Mouse (Mus musculus) B cell, adult 67 days (primary cell): ENCODE measurements around the gene Ppp1r14b. TPM values are rescaled to one million over a fixed set of nuclear protein-coding genes. Genes with fewer than 3 reads are reported as not detected.

ENCODE experiments used
- total RNA-seq, 2 experiments: library from RNA; stranded (reverse); gene quantifications; 4 replicates each; pipeline ENCODE4 v1.2.4; 2023

Ppp1r14b gene
- total RNA-seq: 100 to 1,000 TPM in 1 of 2 experiments, 10 to 100 TPM in 1; 98.1 to 108 TPM

GRCm38 (mm10) chr19:6974211-6975205 is at the start of gene Ppp1r14b:
Gene Ppp1r14b, plus strand, starts transcription at chr19:6974968.

DNA sequence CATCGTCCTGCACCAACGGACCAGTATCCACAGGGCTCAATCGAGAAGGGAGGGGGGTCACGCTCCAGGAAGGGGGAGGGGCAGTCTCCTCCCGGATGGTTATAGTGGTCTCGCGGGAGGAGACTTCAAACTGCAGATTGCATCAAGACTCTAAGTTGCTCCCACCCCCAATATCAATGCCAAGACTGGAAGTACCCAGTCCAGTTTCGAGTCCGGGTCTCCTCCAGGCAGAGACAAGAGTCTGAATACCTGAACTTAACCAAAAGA is 49.5 kb upstream of the Ppp1r14b start, which contains the start of gene Catsperz:
Gene Catsperz (minus strand): TSS at position 74 of the 267 bp plus-strand sequence.

DNA sequence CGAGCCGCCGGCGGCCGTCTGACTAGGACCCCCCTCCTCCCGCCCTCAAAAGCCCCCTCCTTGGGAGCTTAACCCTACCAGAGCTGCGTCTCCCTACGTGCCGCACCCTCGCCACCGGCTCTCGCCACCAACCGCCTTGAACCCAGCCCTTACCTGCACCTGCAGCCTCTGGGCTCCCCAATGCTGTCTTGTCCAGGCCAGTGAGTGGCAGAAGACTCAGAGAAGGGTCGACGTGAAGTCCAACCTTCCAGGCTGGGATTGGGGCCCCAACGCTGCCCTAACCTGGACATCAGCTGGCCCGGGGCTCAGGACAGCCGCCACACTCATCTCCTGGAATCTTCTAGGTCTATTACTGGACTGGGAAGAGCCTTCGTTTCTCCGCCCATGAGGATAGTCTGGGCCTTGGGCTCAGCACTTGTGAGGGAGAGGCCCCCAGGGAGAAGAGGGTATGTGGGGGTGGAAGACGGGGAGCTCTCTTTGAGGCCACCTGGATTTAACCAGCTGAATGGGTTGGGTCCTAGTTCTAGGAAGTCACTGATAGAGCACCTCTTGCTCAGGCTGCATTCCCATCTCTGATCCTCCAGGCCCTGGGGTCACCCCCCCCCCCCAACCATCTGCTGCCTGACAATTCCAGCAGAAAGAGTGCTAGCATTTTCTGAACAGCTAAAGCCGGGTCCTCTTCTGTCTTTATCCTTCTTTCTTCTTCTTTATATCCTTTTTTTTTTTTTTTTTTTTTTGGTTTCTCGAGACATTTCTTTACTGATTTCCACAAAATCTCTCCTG is 40.4 kb upstream of the Ppp1r14b start, which contains the start of gene Kcnk4:
Gene Kcnk4 (minus strand): TSS at position 321 of the 783 bp plus-strand sequence.

DNA sequence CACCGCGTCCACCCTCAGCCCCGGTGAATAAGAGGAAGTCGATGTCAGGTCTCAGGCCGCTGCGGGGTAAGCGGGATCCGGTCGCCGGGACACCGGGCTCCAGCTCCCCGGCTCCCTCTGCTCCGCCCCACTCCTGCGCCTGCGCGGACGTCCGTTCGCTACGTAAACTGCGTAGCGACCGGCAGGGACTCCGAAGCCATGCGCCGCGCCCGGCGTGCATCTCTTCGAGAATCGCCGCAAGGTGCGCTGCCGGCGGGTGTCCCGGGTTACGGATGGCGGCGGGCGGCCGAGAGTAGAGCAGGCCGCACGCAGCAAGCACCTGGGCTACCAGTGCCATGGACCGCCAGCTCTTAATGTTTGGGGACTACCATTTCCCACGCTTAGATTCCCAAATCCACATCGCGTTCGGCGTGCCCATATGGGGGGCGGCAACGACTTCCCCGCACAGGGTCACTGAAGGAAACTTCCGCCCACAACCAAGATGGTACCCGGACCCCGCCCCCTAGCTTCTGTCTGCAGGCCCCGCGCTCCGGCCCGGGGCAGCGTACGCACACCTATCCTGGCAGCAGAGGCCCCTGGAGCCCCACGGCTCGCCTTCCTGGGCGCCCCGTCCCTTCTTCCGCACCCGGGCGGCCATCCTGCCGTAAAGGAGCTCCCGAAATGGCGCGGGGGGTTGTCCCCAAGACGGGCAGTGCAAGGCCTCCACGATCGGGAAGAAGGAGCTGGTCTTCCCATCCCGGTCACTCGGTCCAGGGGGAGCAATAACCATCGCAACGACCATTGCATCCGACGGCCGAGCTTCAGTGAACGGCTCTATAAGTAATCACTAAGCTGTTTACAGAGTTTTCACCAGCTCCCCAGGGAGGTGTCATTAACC is 33.2 kb upstream of the Ppp1r14b start, which contains the start of gene Bad:
Gene Bad (plus strand): TSS at position 490 of the 877 bp plus-strand sequence.

DNA sequence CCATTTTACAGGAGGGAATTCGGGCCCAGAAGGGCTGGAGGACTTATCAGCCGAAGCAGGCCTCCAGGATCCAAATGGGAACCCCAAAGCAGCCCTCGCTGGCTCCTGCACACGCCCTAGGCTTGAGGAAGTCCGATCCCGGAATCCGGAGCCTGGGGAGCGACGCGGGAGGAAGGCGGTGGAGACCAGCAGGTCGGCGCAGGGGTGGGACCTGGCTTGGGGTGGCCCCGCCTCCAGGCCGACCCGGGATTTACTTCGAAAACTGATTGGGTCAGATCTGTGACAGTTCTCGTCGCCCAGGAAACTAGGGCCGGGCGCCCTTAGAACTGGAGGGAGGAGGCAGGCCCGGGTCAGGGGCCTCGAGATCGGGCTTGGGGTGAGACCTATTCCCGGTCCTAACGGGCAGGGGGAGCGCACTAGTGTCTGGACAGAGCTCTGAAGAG is 32.5 kb upstream of the Ppp1r14b start, which contains the start of gene Gpr137:
Gene Gpr137 (minus strand): TSS at position 232 of the 443 bp plus-strand sequence.

GRCm38 (mm10) chr19:6975537-6976521 is 1.1 kb downstream of the Ppp1r14b start, which contains the start of gene Plcb3:
Gene Plcb3, minus strand, starts transcription at chr19:6976470.

GRCm38 (mm10) chr19:6980381-6981093 is 5.8 kb downstream of the Ppp1r14b start, which contains the start of gene Fkbp2:
Gene Fkbp2, minus strand, starts transcription at chr19:6980501.

GRCm38 (mm10) chr19:6987061-6987903 is 12.5 kb downstream of the Ppp1r14b start, which contains the start of gene Vegfb:
Gene Vegfb, minus strand, starts transcription at chr19:6987651.

GRCm38 (mm10) chr19:6992011-6992858 is 17.5 kb downstream of the Ppp1r14b start, which contains the start of gene Dnajc4:
Gene Dnajc4, minus strand, starts transcription at chr19:6992572.

DNA sequence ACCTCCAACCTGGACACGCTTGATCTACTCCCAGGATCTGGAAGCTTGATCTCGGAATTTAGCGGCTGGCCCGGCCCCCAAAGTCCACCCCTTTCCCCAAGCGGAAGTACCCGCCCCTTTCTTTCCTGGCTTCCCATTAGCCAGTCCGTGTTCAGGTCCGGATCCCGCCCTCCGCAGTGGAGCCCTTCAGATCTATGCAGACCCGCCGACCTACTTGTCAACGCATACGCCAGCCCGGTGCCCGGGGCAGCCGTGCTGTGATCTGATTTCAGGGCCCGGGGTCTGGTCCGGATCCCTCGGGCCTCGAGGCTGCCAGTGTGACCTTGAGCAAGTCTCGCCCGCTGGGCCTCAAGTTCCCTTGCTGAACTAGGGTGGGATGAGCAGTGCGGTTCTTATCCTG is 21.2 kb downstream of the Ppp1r14b start, which contains the start of the genes Nudt22 and Trpt1:
Gene Nudt22 (minus strand): TSS at position 112 of the 400 bp plus-strand sequence.
Gene Trpt1 (plus strand): TSS at position 126 of the 400 bp plus-strand sequence.

GRCm38 (mm10) chr19:7019191-7019590 is 44.4 kb downstream of the Ppp1r14b start, which contains the start of gene Fermt3:
Gene Fermt3, minus strand, starts transcription at chr19:7019469.

Other genes starting within 250 kb of the Ppp1r14b start
- gene Rps6ka4, start 134.3 kb upstream of the Ppp1r14b start, total RNA-seq: 10 to 100 TPM; 31.2 to 32.4 TPM
- 10 to 100 TPM; 26.6 TPM for gene Ccdc88b, start 116.8 kb upstream of the Ppp1r14b start, total RNA-seq
- gene Trmt112, start 65.3 kb upstream of the Ppp1r14b start, total RNA-seq: 100 to 1,000 TPM; 148 to 164 TPM
- 10 to 100 TPM; 84.2 to 90.7 TPM for gene Prdx5, start 64.9 kb upstream of the Ppp1r14b start, total RNA-seq
- gene Esrra, start 53.2 kb upstream of the Ppp1r14b start, total RNA-seq: 10 to 100 TPM; 61.0 to 65.8 TPM
- gene Catsperz, start 49.6 kb upstream of the Ppp1r14b start, total RNA-seq: not detected
- gene Kcnk4, start 40.5 kb upstream of the Ppp1r14b start, total RNA-seq: not detected
- gene Bad, start 33.1 kb upstream of the Ppp1r14b start, total RNA-seq: 10 to 100 TPM; 14.5 to 19.4 TPM
- gene Gpr137, start 32.5 kb upstream of the Ppp1r14b start, total RNA-seq: 10 to 100 TPM; 16.7 to 18.1 TPM
- 10 to 100 TPM; 19.8 to 22.5 TPM for gene Plcb3, start 1.5 kb downstream of the Ppp1r14b start, total RNA-seq
- gene Fkbp2, start 5.5 kb downstream of the Ppp1r14b start, total RNA-seq: 10 to 100 TPM; 27.2 to 32.8 TPM
- gene Vegfb, start 12.7 kb downstream of the Ppp1r14b start, total RNA-seq: 10 to 100 TPM; 14.8 to 22.4 TPM
- 10 to 100 TPM; 25.7 to 30.4 TPM for gene Dnajc4, start 17.6 kb downstream of the Ppp1r14b start, total RNA-seq
- gene Nudt22, start 21.1 kb downstream of the Ppp1r14b start, total RNA-seq: 1 to 10 TPM; 4.1 to 8.3 TPM
- 1 to 10 TPM; 5.0 to 6.1 TPM for gene Trpt1, start 21.2 kb downstream of the Ppp1r14b start, total RNA-seq
- 100 to 1,000 TPM; 174 to 183 TPM for gene Fermt3, start 44.5 kb downstream of the Ppp1r14b start, total RNA-seq
- 100 to 1,000 TPM in 1 of 2 experiments, 10 to 100 TPM in 1; 85.8 to 161 TPM for gene Stip1, start 65.0 kb downstream of the Ppp1r14b start, total RNA-seq
- 1 to 10 TPM; 6.9 to 7.1 TPM for gene Macrod1, start 81.8 kb downstream of the Ppp1r14b start, total RNA-seq
- gene Flrt1, start 130.8 kb downstream of the Ppp1r14b start, total RNA-seq: under 1 TPM in 1 of 2 experiments, not detected in 1; 0.09 TPM
- gene Otub1, start 231.3 kb downstream of the Ppp1r14b start, total RNA-seq: 100 to 1,000 TPM; 129 to 137 TPM
- 100 to 1,000 TPM; 301 to 322 TPM for gene Cox8a, start 242.6 kb downstream of the Ppp1r14b start, total RNA-seq